19 mouse cellular contexts compared by ENCODE assay signal in genomic region chr6:53704440-53704839, GRCm38 (mm10).
A peak's percentile ranks its signal among the peaks of the same experiment; 100 is the strongest.
DNase-seq lines count a peak whose midpoint lies in the region; ATAC-seq lines count a peak whose summit lies in the region.
"Had no signal": no experiment of that assay in that cellular context is flagged by ENCODE, and none has a peak within 500 bp of the region (broad histone marks: within the 10 kb centered on the region; RNA-seq: fewer than 3 reads in every experiment).

No protein-coding gene starts in this region.

- H3K36me3 ChIP-seq in midbrain, embryonic 11.5 days (ENCODE audit: control insufficient read depth, insufficient read depth, low read length), result no peaks in the 10 kb centered on the region
- H3K36me3 ChIP-seq in midbrain, embryonic 10.5 days, result no peaks in the 10 kb centered on the region
- H3K36me3 ChIP-seq in forebrain, embryonic 16.5 days (ENCODE audit: control insufficient read depth, insufficient read depth), result no peaks in the 10 kb centered on the region
- H3K36me3 ChIP-seq: embryonic facial prominence, embryonic 10.5 days; forebrain, embryonic 12.5 days; hindbrain, embryonic 15.5 days; liver, embryonic 15.5 days; midbrain, embryonic 12.5 days had no signal

- H3K4me1 ChIP-seq in midbrain, embryonic 11.5 days (ENCODE audit: control insufficient read depth, insufficient read depth, low read length), result no peaks in the 10 kb centered on the region
- H3K4me1 ChIP-seq in midbrain, embryonic 10.5 days, result peaks cover 3% of the 10 kb centered on the region; the same call in 1 of the 2 replicates
- H3K4me1 ChIP-seq in forebrain, embryonic 16.5 days (replicated peaks; ENCODE audit: control insufficient read depth, insufficient read depth, low read length), result peaks cover 5% of the 10 kb centered on the region
- H3K4me1 ChIP-seq: hindbrain, embryonic 15.5 days; liver, embryonic 15.5 days had no signal

- no peaks in the 10 kb centered on the region for H3K9me3 ChIP-seq in midbrain, embryonic 11.5 days (ENCODE audit: control insufficient read depth, low read length)
- no peaks in the 10 kb centered on the region for H3K9me3 ChIP-seq in midbrain, embryonic 10.5 days (replicated peaks)
- no peaks in the 10 kb centered on the region for H3K9me3 ChIP-seq in forebrain, embryonic 16.5 days (ENCODE audit: control insufficient read depth, low read length)
- H3K9me3 ChIP-seq: embryonic facial prominence, embryonic 10.5 days; forebrain, embryonic 12.5 days; hindbrain, embryonic 15.5 days; liver, embryonic 15.5 days; midbrain, embryonic 12.5 days had no signal

- H3K9ac ChIP-seq in midbrain, embryonic 11.5 days (ENCODE audit: low read length), result no peak overlapping the region
- no peak overlapping the region for H3K9ac ChIP-seq in forebrain, embryonic 16.5 days (replicated peaks; ENCODE audit: low read depth, low read length)
- H3K9ac ChIP-seq: forebrain, embryonic 12.5 days; hindbrain, embryonic 15.5 days; liver, embryonic 15.5 days; midbrain, embryonic 12.5 days had no signal

- no peak for ATAC-seq in midbrain, embryonic 11.5 days (ENCODE audit: low FRiP score)
- no peak for ATAC-seq in forebrain, embryonic 16.5 days
- ATAC-seq: intestine, embryonic 16.5 days had no signal

- no peak overlapping the region for H3K4me3 ChIP-seq in midbrain, embryonic 11.5 days (ENCODE audit: low read depth, low read length)
- no peak overlapping the region for H3K4me3 ChIP-seq in midbrain, embryonic 10.5 days
- H3K4me3 ChIP-seq in forebrain, embryonic 16.5 days (replicated peaks; ENCODE audit: low read length), result no peak overlapping the region
- H3K4me3 ChIP-seq: embryonic facial prominence, embryonic 10.5 days; forebrain, embryonic 12.5 days; heart, adult 2 months; hindbrain, embryonic 15.5 days; liver, embryonic 15.5 days; midbrain, embryonic 12.5 days had no signal

- no peaks in the 10 kb centered on the region for H3K27me3 ChIP-seq in midbrain, embryonic 11.5 days (ENCODE audit: control insufficient read depth, insufficient read depth, low read length)
- H3K27me3 ChIP-seq in midbrain, embryonic 10.5 days (ENCODE audit: low read depth, poor library complexity, severe bottlenecking), result no peaks in the 10 kb centered on the region; the same call in 1 of the 2 replicates
- no peaks in the 10 kb centered on the region for H3K27me3 ChIP-seq in forebrain, embryonic 16.5 days (replicated peaks; ENCODE audit: control insufficient read depth, insufficient read depth, low read length)
- H3K27me3 ChIP-seq: forebrain, embryonic 12.5 days; hindbrain, embryonic 15.5 days; liver, embryonic 15.5 days; midbrain, embryonic 12.5 days had no signal

- DNase-seq in adrenal gland, postnatal 14 days, result peak; percentile 34
- no peak for DNase-seq in adrenal gland, postnatal 4 days (ENCODE audit: low spot score in 2 of 2)
- DNase-seq in midbrain, embryonic 11.5 days (ENCODE audit: low spot score, missing footprints), result peak; percentile 78
- no peak for DNase-seq in midbrain, embryonic 10.5 days (ENCODE audit: low spot score)
- peak; percentile 91 for DNase-seq in adipocyte (ENCODE audit: low spot score)
- DNase-seq in left cerebral cortex, adult 11 months (ENCODE audit: low spot score), result no peak
- DNase-seq: cerebellum, adult 2 months; gastrocnemius, postnatal 10 days; heart, adult 2 months; heart, postnatal 4 days; lung, postnatal 4 days; thymus, postnatal 14 days had no signal

- 49% methylated on average over 2 of the region's 2 CpGs for WGBS in midbrain, embryonic 11.5 days
- WGBS in midbrain, embryonic 10.5 days, result 57% methylated on average over 2 of the region's 2 CpGs
- 69% methylated on average over 2 of the region's 2 CpGs for WGBS in forebrain, embryonic 16.5 days

- no peak overlapping the region for H3K4me2 ChIP-seq in midbrain, embryonic 11.5 days
- no peak overlapping the region for H3K4me2 ChIP-seq in forebrain, embryonic 16.5 days (ENCODE audit: low read length)
- H3K4me2 ChIP-seq: forebrain, embryonic 12.5 days; hindbrain, embryonic 15.5 days; liver, embryonic 15.5 days; midbrain, embryonic 12.5 days had no signal

- H3K27ac ChIP-seq in midbrain, embryonic 11.5 days (ENCODE audit: low read depth, low read length), result no peak overlapping the region
- no peak overlapping the region for H3K27ac ChIP-seq in midbrain, embryonic 10.5 days (replicated peaks)
- H3K27ac ChIP-seq in forebrain, embryonic 16.5 days (ENCODE audit: low read length), result no peak overlapping the region
- H3K27ac ChIP-seq: embryonic facial prominence, embryonic 10.5 days; forebrain, embryonic 12.5 days; heart, adult 2 months; hindbrain, embryonic 15.5 days; liver, embryonic 15.5 days; midbrain, embryonic 12.5 days had no signal

Comparison
In these comparisons a context has a peak if more than half of its experiments do, and no peak if none do; other contexts are left out.
1. DNase-seq: peak in adrenal gland, postnatal 14 days (single experiment), midbrain, embryonic 11.5 days (single experiment) and adipocyte (single experiment); none in adrenal gland, postnatal 4 days (0 of 2), midbrain, embryonic 10.5 days (single experiment) and left cerebral cortex, adult 11 months (single experiment).